22 mouse cellular contexts compared by ENCODE assay signal in genomic region chr7:89908899-89909621, GRCm38 (mm10). TPM values are rescaled to one million over a fixed set of nuclear protein-coding genes. Genes with fewer than 3 reads are reported as not detected.
A peak's percentile ranks its signal among the peaks of the same experiment; 100 is the strongest.
DNase-seq lines count a peak whose midpoint lies in the region; ATAC-seq and TF ChIP-seq lines count a peak whose summit lies in the region.
"Had no signal": no experiment of that assay in that cellular context is flagged by ENCODE, and none has a peak within 500 bp of the region (broad histone marks: within the 10 kb centered on the region; RNA-seq: fewer than 3 reads in every experiment).

No protein-coding gene starts in this region.

- intact Hi-C loops in gastrocnemius, adult 2 months (cut with DNase I), result no loop called here
- intact Hi-C loops in gastrocnemius, postnatal 36 days (cut with DNase I), result no loop called here

- no peak overlapping the region for H3K9ac ChIP-seq in embryonic facial prominence, embryonic 13.5 days
- H3K9ac ChIP-seq in embryonic facial prominence, embryonic 15.5 days, result no peak overlapping the region
- 0 out of 2 replicates have a peak overlapping the region, but pooled peaks have one; percentile 6 for H3K9ac ChIP-seq in limb, embryonic 14.5 days (ENCODE audit: low read depth, low read length, severe bottlenecking)
- H3K9ac ChIP-seq: forebrain, embryonic 15.5 days; heart, embryonic 12.5 days; hindbrain, embryonic 15.5 days had no signal

- DNase-seq in gastrocnemius, adult 2 months, result peak; percentile 15
- no peak for DNase-seq in gastrocnemius, postnatal 36 days
- DNase-seq in limb, embryonic 14.5 days (ENCODE audit: low spot score), result peak; percentile 32
- DNase-seq in frontal cortex, adult 2 months (ENCODE audit: extremely low spot score in 1 of 2, low spot score in 1 of 2), result no peak
- DNase-seq in cerebellum, postnatal 14 days, result no peak
- DNase-seq: adrenal gland, postnatal 14 days; cerebellum, adult 11-12 months; cerebellum, adult 9-10 months; cerebellum, postnatal 36 days; heart, adult 2 months had no signal

- H3K4me3 ChIP-seq in gastrocnemius, adult 2 months, result 0 out of 2 replicates have a peak overlapping the region, but pooled peaks have one; percentile 24
- H3K4me3 ChIP-seq in embryonic facial prominence, embryonic 13.5 days, result no peak overlapping the region
- no peak overlapping the region for H3K4me3 ChIP-seq in embryonic facial prominence, embryonic 15.5 days (replicated peaks)
- H3K4me3 ChIP-seq in limb, embryonic 14.5 days (replicated peaks; ENCODE audit: low read length), result peak overlapping the region; percentile 7; the same call in 1 of the 2 replicates
- H3K4me3 ChIP-seq: forebrain, embryonic 15.5 days; heart, adult 2 months; heart, embryonic 12.5 days; hindbrain, embryonic 15.5 days had no signal

- no peaks in the 10 kb centered on the region for H3K36me3 ChIP-seq in embryonic facial prominence, embryonic 13.5 days
- no peaks in the 10 kb centered on the region for H3K36me3 ChIP-seq in embryonic facial prominence, embryonic 15.5 days
- H3K36me3 ChIP-seq in limb, embryonic 14.5 days (ENCODE audit: control insufficient read depth, insufficient read depth, low read length), result no peaks in the 10 kb centered on the region
- H3K36me3 ChIP-seq: forebrain, embryonic 15.5 days; heart, embryonic 12.5 days had no signal

- TF ChIP-seq POLR2A in limb, embryonic 14.5 days (IDR thresholded peaks at IDR 0.05; ENCODE audit: borderline replicate concordance, extremely low read depth, insufficient read depth, insufficient read length), result no peak

- no peak for TF ChIP-seq CTCF in gastrocnemius, adult 2 months (IDR thresholded peaks at IDR 0.05)

- peak overlapping the region; percentile 60 for H3K27ac ChIP-seq in gastrocnemius, adult 2 months
- no peak overlapping the region for H3K27ac ChIP-seq in embryonic facial prominence, embryonic 13.5 days
- H3K27ac ChIP-seq in embryonic facial prominence, embryonic 15.5 days (replicated peaks), result no peak overlapping the region
- H3K27ac ChIP-seq in limb, embryonic 14.5 days (replicated peaks; ENCODE audit: low read depth, low read length), result no peak overlapping the region
- H3K27ac ChIP-seq: forebrain, embryonic 15.5 days; heart, adult 2 months; hindbrain, embryonic 15.5 days had no signal

- no peak for ATAC-seq in embryonic facial prominence, embryonic 13.5 days (ENCODE audit: insufficient number of reproducible peaks, insufficient read depth, low FRiP score, low TSS enrichment, low read depth)
- no peak for ATAC-seq in embryonic facial prominence, embryonic 15.5 days (ENCODE audit: insufficient number of reproducible peaks, low FRiP score, low TSS enrichment, low read depth)
- ATAC-seq in limb, embryonic 14.5 days (ENCODE audit: low FRiP score, low read depth), result no peak
- ATAC-seq: activated CD4-positive, CD25-positive, alpha-beta regulatory T cell, adult 4 months had no signal

- peaks cover 13% of the 10 kb centered on the region; the same call in 1 of the 2 replicates for H3K4me1 ChIP-seq in embryonic facial prominence, embryonic 13.5 days
- peaks cover 12% of the 10 kb centered on the region; the same call in 1 of the 2 replicates for H3K4me1 ChIP-seq in embryonic facial prominence, embryonic 15.5 days
- peaks cover 10% of the 10 kb centered on the region for H3K4me1 ChIP-seq in limb, embryonic 14.5 days (ENCODE audit: control insufficient read depth, insufficient read depth, low read length)
- H3K4me1 ChIP-seq: forebrain, embryonic 15.5 days; heart, embryonic 12.5 days; hindbrain, embryonic 15.5 days had no signal

- WGBS in embryonic facial prominence, embryonic 13.5 days, result 49% methylated on average over 20 of the region's 20 CpGs
- 41% methylated on average over 20 of the region's 20 CpGs for WGBS in embryonic facial prominence, embryonic 15.5 days
- 41% methylated on average over 20 of the region's 20 CpGs for WGBS in limb, embryonic 14.5 days

- peak overlapping the region; percentile 41 for H3K4me2 ChIP-seq in embryonic facial prominence, embryonic 13.5 days
- peak overlapping the region; percentile 24 for H3K4me2 ChIP-seq in embryonic facial prominence, embryonic 15.5 days (replicated peaks)
- peak overlapping the region; percentile 30 for H3K4me2 ChIP-seq in limb, embryonic 14.5 days (replicated peaks; ENCODE audit: low read depth, low read length, severe bottlenecking)
- H3K4me2 ChIP-seq: forebrain, embryonic 15.5 days; heart, embryonic 12.5 days; hindbrain, embryonic 15.5 days had no signal

- no peaks in the 10 kb centered on the region for H3K9me3 ChIP-seq in embryonic facial prominence, embryonic 13.5 days
- H3K9me3 ChIP-seq in embryonic facial prominence, embryonic 15.5 days (replicated peaks), result no peaks in the 10 kb centered on the region
- H3K9me3 ChIP-seq in limb, embryonic 14.5 days (ENCODE audit: control insufficient read depth, low read length), result no peaks in the 10 kb centered on the region
- H3K9me3 ChIP-seq: forebrain, embryonic 15.5 days; heart, embryonic 12.5 days; hindbrain, embryonic 15.5 days had no signal

- H3K27me3 ChIP-seq in embryonic facial prominence, embryonic 13.5 days, result no peaks in the 10 kb centered on the region
- H3K27me3 ChIP-seq in embryonic facial prominence, embryonic 15.5 days, result no peaks in the 10 kb centered on the region
- H3K27me3 ChIP-seq in limb, embryonic 14.5 days (ENCODE audit: control insufficient read depth, insufficient read depth, low read length), result no peaks in the 10 kb centered on the region
- H3K27me3 ChIP-seq: CH12.LX; forebrain, embryonic 15.5 days; heart, embryonic 12.5 days; hindbrain, embryonic 15.5 days; Patski had no signal

RNA-seq across cellular contexts. Expression of gene Ccdc81, which starts 5.6 kb away (rescaled TPM):
- total RNA-seq in gastrocnemius, adult 2 months (2021), result not detected
- total RNA-seq in gastrocnemius, postnatal 36 days (2021), result not detected
- 0.23 and 0.31 TPM in 2 replicates for polyA plus RNA-seq in embryonic facial prominence, embryonic 13.5 days (2015; fragmentation: Nextera tagmentation; extraction: Ambion mirVana)
- polyA plus RNA-seq in embryonic facial prominence, embryonic 15.5 days (2015; fragmentation: Nextera tagmentation; extraction: Ambion mirVana), result 1.5 and 2.0 TPM in 2 replicates
- 0.16 and 0.19 TPM in 2 replicates for polyA plus RNA-seq in limb, embryonic 14.5 days (2012; rRNA removed)
- polyA plus RNA-seq in limb, embryonic 14.5 days (2014; fragmentation: Nextera tagmentation; extraction: Ambion mirVana), result not detected in 2 replicates
- 0.99 and 1.1 TPM in 2 replicates for polyA plus RNA-seq in frontal cortex, adult 2 months (2012; rRNA removed)
- total RNA-seq: CH12.LX; gastrocnemius, adult 18-20 months; gastrocnemius, postnatal 25 days; heart, adult 2 months; heart, postnatal 25 days had no signal
- polyA plus RNA-seq: activated CD4-positive, CD25-positive, alpha-beta regulatory T cell, adult 4 months; inflammation-experienced regulatory T-cells, adult 6 months; Patski had no signal

RNA-seq across cellular contexts. Expression of gene Hikeshi, which starts 31.9 kb away (rescaled TPM):
- 100 to 1,000 TPM; 123 to 126 TPM for total RNA-seq in gastrocnemius, adult 2 months (2021)
- 100 to 1,000 TPM; 105 to 107 TPM for total RNA-seq in gastrocnemius, postnatal 36 days (2021)
- polyA plus RNA-seq in embryonic facial prominence, embryonic 13.5 days (2015; fragmentation: Nextera tagmentation; extraction: Ambion mirVana), result 132 TPM in 2 replicates
- 124 TPM in 2 replicates for polyA plus RNA-seq in embryonic facial prominence, embryonic 15.5 days (2015; fragmentation: Nextera tagmentation; extraction: Ambion mirVana)
- 69.6 and 71.4 TPM in 2 replicates for polyA plus RNA-seq in limb, embryonic 14.5 days (2012; rRNA removed)
- polyA plus RNA-seq in limb, embryonic 14.5 days (2014; fragmentation: Nextera tagmentation; extraction: Ambion mirVana), result 124 and 126 TPM in 2 replicates
- 71.8 and 73.7 TPM in 2 replicates for polyA plus RNA-seq in frontal cortex, adult 2 months (2012; rRNA removed)

Comparison
In these comparisons a context has a peak if more than half of its experiments do, and no peak if none do; other contexts are left out.
1. DNase-seq: peak in gastrocnemius, adult 2 months (single experiment) and limb, embryonic 14.5 days (single experiment); none in gastrocnemius, postnatal 36 days (0 of 2), frontal cortex, adult 2 months (0 of 2) and cerebellum, postnatal 14 days (0 of 2).
2. H3K4me3 ChIP-seq: peak in gastrocnemius, adult 2 months (single experiment) and limb, embryonic 14.5 days (single experiment); none in embryonic facial prominence, embryonic 13.5 days (single experiment) and embryonic facial prominence, embryonic 15.5 days (single experiment).
3. Peak in every context shown above with its lines, with median percentiles within 50 percentile points of each other: H3K4me2 ChIP-seq.